Mouse (Mus musculus): ENCODE measurements around the gene Gm45711. TPM values are rescaled to one million over a fixed set of nuclear protein-coding genes. Genes with fewer than 3 reads are reported as not detected.

Gene Gm45711
- total RNA-seq, 4 experiments from 2014 or later, result not detected

- DNase-seq (ENCODE audit: low spot score in 2 of 2), result no peak
Observed at GRCm38 (mm10) chr8:104242038-104242644, 67.7 kb downstream of the Gm45711 start.

GRCm38 (mm10) chr8:104239418-104239861 is 70.4 kb downstream of the Gm45711 start:
- DNase-seq (ENCODE audit: low spot score in 2 of 2), result no peak

- no peak for DNase-seq (ENCODE audit: low spot score in 2 of 2)
Observed at GRCm38 (mm10) chr8:104234573-104234972, 75.3 kb downstream of the Gm45711 start.

GRCm38 (mm10) chr8:104232919-104233318 is 77.0 kb downstream of the Gm45711 start:
- DNase-seq (ENCODE audit: low spot score in 2 of 2), result no peak

GRCm38 (mm10) chr8:104232039-104232438 is 77.8 kb downstream of the Gm45711 start:
- no peak for DNase-seq (ENCODE audit: low spot score in 2 of 2)

Other genes starting within 250 kb of the Gm45711 start
- gene Cdh5, start 208.5 kb downstream of the Gm45711 start, total RNA-seq (2022), result 10 to 100 TPM in 3 of 4 experiments, 1 to 10 TPM in 1; 8.4 to 13.3 (median 11.6) TPM
- 10 to 100 TPM in 2 of 4 experiments, 1 to 10 TPM in 2; 8.6 to 11.1 (median 9.9) TPM for gene Bean1, start 139.6 kb downstream of the Gm45711 start, total RNA-seq (2022)
- 10 to 100 TPM; 47.7 to 50.0 (median 49.9) TPM for gene Tk2, start 61.5 kb downstream of the Gm45711 start, total RNA-seq (2022)
- 1 to 10 TPM; 3.7 to 7.9 (median 5.2) TPM for gene Cklf, start 59.2 kb downstream of the Gm45711 start, total RNA-seq (2022)
- not detected for gene Cmtm2a, start 16.9 kb downstream of the Gm45711 start, total RNA-seq (2022)
- gene Cmtm1, start 64 bp upstream of the Gm45711 start, total RNA-seq (2022), result not detected
- not detected for gene Gm11020, start 11.5 kb upstream of the Gm45711 start, total RNA-seq (2022)
- gene Cmtm2b, start 12.1 kb upstream of the Gm45711 start, total RNA-seq (2022), result not detected
- 10 to 100 TPM; 10.1 to 18.4 (median 12.6) TPM for gene Cmtm3, start 29.3 kb upstream of the Gm45711 start, total RNA-seq (2022)
- gene Cmtm4, start 85.7 kb upstream of the Gm45711 start, total RNA-seq (2022), result 10 to 100 TPM; 73.0 to 80.9 (median 75.9) TPM
- gene Dync1li2, start 133.0 kb upstream of the Gm45711 start, total RNA-seq (2022), result 100 to 1,000 TPM; 254 to 332 (median 270) TPM
- gene Terb1, start 199.8 kb upstream of the Gm45711 start, total RNA-seq (2022), result 1 to 10 TPM; 1.8 to 2.4 (median 2.1) TPM
- 10 to 100 TPM; 48.5 to 59.2 (median 55.1) TPM for gene Nae1, start 224.6 kb upstream of the Gm45711 start, total RNA-seq (2022)
- 10 to 100 TPM; 22.8 to 28.3 (median 26.8) TPM for gene Car7, start 224.6 kb upstream of the Gm45711 start, total RNA-seq (2022)